Mouse (Mus musculus) liver, postnatal 0 days (tissue): ENCODE measurements around the gene 1700025G04Rik.

Experiments
- CTCF ChIP-seq: sonication (generic); IDR thresholded peaks from 2 replicates; pipeline ENCODE4 v1.5.1; 2016; ENCODE audit warnings: antibody characterized with exemption, low read depth
- EP300 ChIP-seq: IDR thresholded peaks from 2 replicates; pipeline ENCODE4 v1.6.1; 2016; ENCODE audit warnings: antibody characterized with exemption, low read depth, mild to moderate bottlenecking

- TF ChIP-seq CTCF, result no peak
- TF ChIP-seq EP300, result no peak
These were observed 270.7 kb downstream of the 1700025G04Rik start for GRCm38 (mm10) chr1:151819190-151819589.
